Mouse (Mus musculus) heart, postnatal 0 days (tissue): ENCODE results near the gene Olfr1338. TPM values are rescaled to one million over a fixed set of nuclear protein-coding genes. Genes with fewer than 3 reads are reported as not detected.

Experiments used
- ATAC-seq: fragments of 200-750 bp; cut with Nextera tagmentation; 2 replicates; pipeline ENCODE4 v1.8.0; 2017; ENCODE audit warnings: low read depth, moderate number of reproducible peaks, moderate library complexity; ENCODE audit not compliant: insufficient read depth
- DNase-seq: peaks from one replicate; pipeline ENCODE4 v3.0.0-alpha.2; 2016; ENCODE audit warnings: low spot score
- H3K27ac ChIP-seq: fragments of 300-500 bp; sonication (generic); 2 replicates; pipeline ENCODE4 v1.5.1; 2014; ENCODE audit warnings: low read depth, mild to moderate bottlenecking
- H3K27me3 ChIP-seq: fragments of 300-500 bp; sonication (generic); 2 replicates; pipeline ENCODE4 v1.6.1; 2014; ENCODE audit warnings: low read length, mixed read lengths; ENCODE audit not compliant: control insufficient read depth, insufficient read depth
- H3K36me3 ChIP-seq: fragments of 300-500 bp; sonication (generic); replicated peaks from 2 replicates; pipeline ENCODE4 v1.6.1; 2014; ENCODE audit warnings: low read length, mixed read lengths; ENCODE audit not compliant: control insufficient read depth, insufficient read depth
- H3K4me1 ChIP-seq: fragments of 300-500 bp; sonication (generic); 2 replicates; pipeline ENCODE4 v1.6.1; 2014; ENCODE audit warnings: antibody characterized with exemption; ENCODE audit not compliant: control insufficient read depth, insufficient read depth
- H3K4me2 ChIP-seq: fragments of 300-500 bp; sonication (generic); 2 replicates; pipeline ENCODE4 v1.6.1; 2014; ENCODE audit warnings: low read depth, mild to moderate bottlenecking, low read length, moderate library complexity
- H3K4me3 ChIP-seq: fragments of 300-500 bp; sonication (generic); 2 replicates; pipeline ENCODE4 v1.5.1; 2014; ENCODE audit warnings: low read depth, low read length
- H3K9ac ChIP-seq: fragments of 300-500 bp; sonication (generic); replicated peaks from 2 replicates; pipeline ENCODE4 v1.6.1; 2014; ENCODE audit warnings: low read depth, low read length, mixed read lengths
- H3K9me3 ChIP-seq: fragments of 300-500 bp; sonication (generic); replicated peaks from 2 replicates; pipeline ENCODE4 v1.6.1; 2016; ENCODE audit warnings: low read length; ENCODE audit not compliant: control insufficient read depth
- CTCF ChIP-seq: IDR thresholded peaks from 2 replicates; pipeline ENCODE4 v1.5.1; 2016; ENCODE audit warnings: antibody characterized with exemption, control low read depth, low read depth
- EP300 ChIP-seq: IDR thresholded peaks from 2 replicates; pipeline ENCODE4 v1.6.1; 2016; ENCODE audit warnings: antibody characterized with exemption, low read depth
- WGBS: fragments of 180-500 bp; shearing (Covaris S2); extraction: QIAGEN DNeasy Blood & Tissue Kit; methylation state at CpG from one replicate; pipeline ENCODE4 v1.1.7; 2014; 5-methylcytosine and 5-hydroxymethylcytosine counted together
- polyA plus RNA-seq: library from polyadenylated mRNA; unstranded; fragments of >200 nt; fragmentation: Nextera tagmentation; extraction: Ambion mirVana; gene quantifications from 2 replicates; pipeline ENCODE4 v1.2.1, GENCODE M21; 2015
- total RNA-seq: library from RNA; depleted of rRNA; stranded (reverse); fragments of >200 nt; gene quantifications from 2 replicates; pipeline ENCODE4 v1.2.3, GENCODE M21; 2014; ENCODE audit warnings: low replicate concordance; rRNA removed

Gene Olfr1338
- total and polyA plus RNA-seq, 2 experiments from 2014 or later = not detected

GRCm38 (mm10) chr4:118731875-118732274 is 26.7 kb downstream of the Olfr1338 start, which contains the start of gene Olfr1339:
Olfr1339 (plus strand) TSS chr4:118732175.
- Histone ChIP-seq H3K36me3 (no peaks in the 10 kb centered on the region), H3K4me2 (no peak within 1 kb of the TSS), H3K9me3 (no peaks in the 10 kb centered on the region), H3K9ac (no peak within 1 kb of the TSS), H3K4me3 (no peak within 1 kb of the TSS), H3K27me3 (no peaks in the 10 kb centered on the region), H3K27ac (no peak within 1 kb of the TSS), H3K4me1 (no peaks in the 10 kb centered on the region)
- WGBS = 93% methylated on average over 1 of the region's 1 CpGs
- no peak for ATAC-seq
- TF ChIP-seq EP300 (no peak), CTCF (no peak)
- no peak for DNase-seq

DNA sequence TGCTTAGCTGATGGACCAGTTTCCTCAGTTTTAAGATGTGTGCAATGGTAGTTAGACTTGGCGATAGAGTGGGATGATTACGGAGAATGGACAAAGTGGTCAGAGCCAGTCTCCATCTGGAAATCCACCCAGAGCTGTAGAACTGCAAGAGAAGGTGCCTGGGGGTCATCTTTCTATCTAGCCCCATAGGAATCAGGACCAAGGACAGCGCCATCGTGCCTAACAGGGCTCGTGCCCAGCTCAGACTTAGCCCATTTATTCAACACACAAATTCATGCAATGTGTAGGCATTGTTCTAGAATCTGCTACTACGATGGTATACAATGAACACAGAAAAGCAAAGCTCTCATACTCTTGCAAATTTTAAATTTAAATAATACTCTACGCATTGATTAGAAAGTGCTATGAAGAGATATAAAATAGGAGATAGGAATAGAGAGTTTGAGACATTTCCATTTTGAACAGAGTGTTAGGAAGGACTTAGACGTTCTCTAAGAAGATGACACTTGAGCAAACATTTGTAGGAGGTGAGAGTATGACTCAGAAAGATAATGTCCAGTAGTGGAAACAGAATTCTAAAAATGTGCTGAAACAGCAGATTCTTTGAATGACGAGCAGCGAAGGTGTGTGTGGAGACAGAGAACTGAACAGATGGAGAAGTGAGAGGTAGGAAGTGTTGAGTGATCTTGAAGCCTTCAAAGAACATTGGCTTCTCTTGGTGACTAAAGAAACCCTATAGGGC is 36.6 kb downstream of the Olfr1338 start:
- 48% methylated on average over 10 of the region's 10 CpGs for WGBS
- no peak for TF ChIP-seq EP300
- no peak for TF ChIP-seq CTCF

GRCm38 (mm10) chr4:118719838-118720237 is 38.7 kb downstream of the Olfr1338 start, which contains the start of gene Olfr1340:
Olfr1340 (plus strand) TSS chr4:118720138.
- Histone ChIP-seq H3K36me3 (no peaks in the 10 kb centered on the region), H3K9me3 (no peaks in the 10 kb centered on the region), H3K27ac (no peak within 1 kb of the TSS), H3K4me3 (no peak within 1 kb of the TSS), H3K9ac (no peak within 1 kb of the TSS), H3K27me3 (no peaks in the 10 kb centered on the region), H3K4me2 (no peak within 1 kb of the TSS), H3K4me1 (no peaks in the 10 kb centered on the region)
- DNase-seq (no peak), ATAC-seq (no peak)
- TF ChIP-seq CTCF (no peak), EP300 (no peak)

More for the DNA sequence above, 36.6 kb downstream of the Olfr1338 start:
- no peak overlapping the region for H3K4me2 ChIP-seq
- no peaks in the 10 kb centered on the region for H3K9me3 ChIP-seq
- no peak overlapping the region for H3K27ac ChIP-seq
- no peak for ATAC-seq
- no peaks in the 10 kb centered on the region for H3K27me3 ChIP-seq
- no peaks in the 10 kb centered on the region for H3K36me3 ChIP-seq
- no peak for DNase-seq
- H3K4me3 ChIP-seq = no peak overlapping the region
- no peak overlapping the region for H3K9ac ChIP-seq
- H3K4me1 ChIP-seq = no peaks in the 10 kb centered on the region

GRCm38 (mm10) chr4:118711656-118712055 is 46.9 kb downstream of the Olfr1338 start:
- no peak overlapping the region for H3K4me2 ChIP-seq
- DNase-seq (no peak), ATAC-seq (no peak)
- H3K36me3 ChIP-seq = no peaks in the 10 kb centered on the region
- no peak for TF ChIP-seq EP300
- TF ChIP-seq CTCF = no peak
- WGBS = 63% methylated on average over 1 of the region's 1 CpGs
- no peaks in the 10 kb centered on the region for H3K27me3 ChIP-seq
- no peaks in the 10 kb centered on the region for H3K4me1 ChIP-seq
- no peaks in the 10 kb centered on the region for H3K9me3 ChIP-seq
- no peak overlapping the region for H3K9ac ChIP-seq
- H3K4me3 ChIP-seq = no peak overlapping the region
- H3K27ac ChIP-seq = no peak overlapping the region

DNA sequence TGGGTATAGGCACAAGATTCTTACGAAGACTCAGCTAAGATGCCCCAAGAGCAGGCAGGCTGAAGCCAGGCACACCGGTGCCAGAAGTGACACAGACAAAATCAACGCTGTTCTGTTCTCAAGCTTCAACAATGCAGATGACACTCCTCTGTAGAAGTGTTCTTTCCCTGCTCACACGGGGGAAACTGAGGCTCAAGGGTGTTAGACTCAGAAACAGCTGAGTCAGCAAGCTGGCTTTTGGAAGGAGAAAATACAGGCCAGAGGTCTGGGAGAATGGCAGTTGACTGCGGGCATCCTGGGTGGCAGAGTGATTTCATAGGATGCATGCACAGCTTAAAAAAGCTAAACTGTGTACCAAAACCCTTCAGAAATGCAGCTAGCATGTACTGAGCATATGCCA is 50.5 kb downstream of the Olfr1338 start:
- no peak for TF ChIP-seq CTCF
- no peak for TF ChIP-seq EP300
- no peak overlapping the region for H3K4me2 ChIP-seq
- no peak overlapping the region for H3K9ac ChIP-seq
- WGBS = 75% methylated on average over 5 of the region's 5 CpGs
- H3K36me3 ChIP-seq = no peaks in the 10 kb centered on the region
- ATAC-seq (no peak), DNase-seq (no peak)
- no peaks in the 10 kb centered on the region for H3K4me1 ChIP-seq
- no peak overlapping the region for H3K27ac ChIP-seq
- no peaks in the 10 kb centered on the region for H3K27me3 ChIP-seq
- no peaks in the 10 kb centered on the region for H3K9me3 ChIP-seq
- no peak overlapping the region for H3K4me3 ChIP-seq

- DNase-seq = no peak
- Histone ChIP-seq H3K4me2 (no peak within 1 kb of the TSS), H3K9me3 (no peaks in the 10 kb centered on the region), H3K9ac (no peak within 1 kb of the TSS), H3K36me3 (no peaks in the 10 kb centered on the region), H3K4me1 (no peaks in the 10 kb centered on the region), H3K27me3 (no peaks in the 10 kb centered on the region), H3K27ac (no peak within 1 kb of the TSS), H3K4me3 (no peak within 1 kb of the TSS)
- TF ChIP-seq CTCF (no peak), EP300 (no peak)
- no peak for ATAC-seq
- WGBS = 51% methylated on average over 3 of the region's 3 CpGs
Observed at GRCm38 (mm10) chr4:118703223-118703622, 55.3 kb downstream of the Olfr1338 start, which contains the start of gene Olfr1341. Olfr1341 (plus strand) TSS chr4:118703523.

Other genes starting within 250 kb of the Olfr1338 start
- gene 2610528J11Rik, start 231.7 kb downstream of the Olfr1338 start, total RNA-seq = not detected in 2 replicates
- 0.12 TPM in 1 of 2 replicates, not detected in the other for gene 2610528J11Rik, start 231.7 kb downstream of the Olfr1338 start, polyA plus RNA-seq
- gene Tmem125, start 214.7 kb downstream of the Olfr1338 start, total RNA-seq = 1.5 and 7.3 TPM in 2 replicates
- 0.26 and 0.27 TPM in 2 replicates for gene Tmem125, start 214.7 kb downstream of the Olfr1338 start, polyA plus RNA-seq
- gene Cfap57, start 138.0 kb downstream of the Olfr1338 start, total RNA-seq = 0.12 TPM in 1 of 2 replicates, not detected in the other
- gene Cfap57, start 138.0 kb downstream of the Olfr1338 start, polyA plus RNA-seq = 0.07 and 0.11 TPM in 2 replicates
- 5.9 and 49.2 TPM in 2 replicates for gene Ebna1bp2, start 137.9 kb downstream of the Olfr1338 start, total RNA-seq
- gene Ebna1bp2, start 137.9 kb downstream of the Olfr1338 start, polyA plus RNA-seq = 64.4 and 68.9 TPM in 2 replicates
- gene Olfr62, start 99.8 kb downstream of the Olfr1338 start, total RNA-seq = not detected in 2 replicates
- gene Olfr62, start 99.8 kb downstream of the Olfr1338 start, polyA plus RNA-seq = not detected in 2 replicates
- gene Olfr1342, start 66.0 kb downstream of the Olfr1338 start, total RNA-seq = not detected in 2 replicates
- gene Olfr1342, start 66.0 kb downstream of the Olfr1338 start, polyA plus RNA-seq = not detected in 2 replicates
- not detected in 2 replicates for gene Olfr1341, start 55.2 kb downstream of the Olfr1338 start, total RNA-seq
- gene Olfr1341, start 55.2 kb downstream of the Olfr1338 start, polyA plus RNA-seq = not detected in 2 replicates
- not detected in 2 replicates for gene Olfr1340, start 38.6 kb downstream of the Olfr1338 start, total RNA-seq
- not detected in 2 replicates for gene Olfr1340, start 38.6 kb downstream of the Olfr1338 start, polyA plus RNA-seq
- gene Olfr1339, start 26.6 kb downstream of the Olfr1338 start, total RNA-seq = not detected in 2 replicates
- not detected in 2 replicates for gene Olfr1339, start 26.6 kb downstream of the Olfr1338 start, polyA plus RNA-seq
- not detected in 2 replicates for gene Olfr1337, start 23.8 kb upstream of the Olfr1338 start, total RNA-seq
- gene Olfr1337, start 23.8 kb upstream of the Olfr1338 start, polyA plus RNA-seq = not detected in 2 replicates
- not detected in 2 replicates for gene Olfr1335, start 51.2 kb upstream of the Olfr1338 start, total RNA-seq
- not detected in 2 replicates for gene Olfr1335, start 51.2 kb upstream of the Olfr1338 start, polyA plus RNA-seq
- gene Olfr1333, start 77.5 kb upstream of the Olfr1338 start, total RNA-seq = not detected in 2 replicates
- not detected in 2 replicates for gene Olfr1333, start 77.5 kb upstream of the Olfr1338 start, polyA plus RNA-seq
- gene Olfr1331, start 105.9 kb upstream of the Olfr1338 start, total RNA-seq = not detected in 2 replicates
- not detected in 2 replicates for gene Olfr1331, start 105.9 kb upstream of the Olfr1338 start, polyA plus RNA-seq
- not detected in 2 replicates for gene Olfr1330, start 129.9 kb upstream of the Olfr1338 start, total RNA-seq
- 0.14 and 0.22 TPM in 2 replicates for gene Olfr1330, start 129.9 kb upstream of the Olfr1338 start, polyA plus RNA-seq
- not detected in 2 replicates for gene Olfr1329, start 158.7 kb upstream of the Olfr1338 start, total RNA-seq
- not detected in 2 replicates for gene Olfr1329, start 158.7 kb upstream of the Olfr1338 start, polyA plus RNA-seq
- gene Olfr1328, start 179.9 kb upstream of the Olfr1338 start, total RNA-seq = not detected in 2 replicates
- gene Olfr1328, start 179.9 kb upstream of the Olfr1338 start, polyA plus RNA-seq = not detected in 2 replicates
- gene Lao1, start 202.8 kb upstream of the Olfr1338 start, total RNA-seq = not detected in 2 replicates
- 0.10 TPM in 1 of 2 replicates, not detected in the other for gene Lao1, start 202.8 kb upstream of the Olfr1338 start, polyA plus RNA-seq